Mouse (Mus musculus) ovary, adult 10 weeks (tissue): ENCODE data around the gene Mllt3. TPM values are rescaled to one million over a fixed set of nuclear protein-coding genes. Genes with fewer than 3 reads are reported as not detected.

Experiments
- polyA plus RNA-seq: library from polyadenylated mRNA; stranded (reverse); fragments of 350-450 nt; fragmentation: Illumina TruSeq; extraction: RNeasy Lipid Tissue Mini Kit (QIAGEN cat#74804); gene quantifications from one replicate; pipeline ENCODE4 v1.2.3, GENCODE M21; 2014

The Mllt3 gene
- 73.2 TPM for polyA plus RNA-seq

DNA sequence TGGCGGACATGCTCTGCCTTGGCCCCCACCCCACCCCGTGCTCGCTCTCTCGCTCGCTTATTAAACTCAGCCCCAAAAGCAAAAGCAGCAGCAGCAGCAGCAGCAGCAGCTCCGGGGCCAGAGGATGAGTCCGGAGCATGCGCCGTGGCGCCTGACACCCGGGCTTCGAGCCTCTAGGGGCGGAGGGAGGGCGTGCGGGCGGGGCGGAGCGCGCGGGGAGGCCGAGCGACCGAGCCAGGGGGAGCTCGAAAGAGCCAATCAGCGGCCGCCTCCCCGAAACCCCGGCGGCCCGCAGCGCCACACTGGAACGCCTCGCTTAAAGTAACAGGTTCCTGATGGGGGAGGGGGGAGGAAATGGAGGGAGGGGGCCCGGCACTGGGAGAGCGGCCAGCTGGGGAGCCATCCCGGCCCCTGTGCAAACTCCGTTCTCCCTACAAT lies at the start of gene Mllt3:
Gene Mllt3, minus strand, starts transcription at position 149 of the 438 bp plus-strand sequence.

Other genes starting within 250 kb of the Mllt3 start
- gene Focad, start 61.3 kb upstream of the Mllt3 start, polyA plus RNA-seq, result 11.8 TPM